Mouse (Mus musculus) ES-Bruce4 (cell line): ENCODE results near the gene Tesk1. TPM values are rescaled to one million over a fixed set of nuclear protein-coding genes. Genes with fewer than 3 reads are reported as not detected.

Experiments
- H3K27ac ChIP-seq: 2 replicates; pipeline ENCODE4 v1.5.1; 2012; ENCODE audit warnings: low read length, inconsistent platforms; ENCODE audit not compliant: insufficient read depth
- H3K27me3 ChIP-seq: 2 replicates; pipeline ENCODE4 v1.6.1; 2012; ENCODE audit warnings: mild to moderate bottlenecking, low read length, inconsistent platforms; ENCODE audit not compliant: control insufficient read depth, poor library complexity, insufficient read depth, severe bottlenecking
- H3K36me3 ChIP-seq: 2 replicates; pipeline ENCODE4 v1.6.1; 2012; ENCODE audit warnings: inconsistent platforms, mild to moderate bottlenecking, low read length, moderate library complexity; ENCODE audit not compliant: control insufficient read depth, poor library complexity, insufficient read depth, severe bottlenecking
- H3K4me1 ChIP-seq: one replicate; pipeline ENCODE4 v1.8.1; 2011; ENCODE audit warnings: low read length; ENCODE audit not compliant: control insufficient read depth, insufficient read depth
- H3K4me3 ChIP-seq: 2 replicates; pipeline ENCODE4 v1.5.1; 2011; ENCODE audit warnings: low read depth, mild to moderate bottlenecking, low read length
- H3K9ac ChIP-seq: 2 replicates; pipeline ENCODE4 v1.6.1; 2012; ENCODE audit warnings: low read depth, mild to moderate bottlenecking, inconsistent platforms; ENCODE audit not compliant: poor library complexity, severe bottlenecking
- H3K9me3 ChIP-seq: replicated peaks from 2 replicates; pipeline ENCODE4 v1.6.1; 2012; ENCODE audit warnings: mild to moderate bottlenecking, low read length, inconsistent platforms; ENCODE audit not compliant: control insufficient read depth, poor library complexity, insufficient read depth, severe bottlenecking
- CTCF ChIP-seq: IDR thresholded peaks from one replicate; pipeline ENCODE4 v1.8.1; 2011; ENCODE audit warnings: low read depth, low read length
- EP300 ChIP-seq: IDR thresholded peaks from 2 replicates; pipeline ENCODE4 v1.6.1; 2011; ENCODE audit warnings: low read depth, low read length; ENCODE audit not compliant: insufficient read depth
- POLR2A ChIP-seq: IDR thresholded peaks from one replicate; pipeline ENCODE4 v1.8.1; 2011; ENCODE audit warnings: low read length; ENCODE audit not compliant: insufficient read depth
- polyA plus RNA-seq: library from polyadenylated mRNA; stranded (reverse); fragments of >200 nt; gene quantifications from 2 replicates; pipeline ENCODE4 v1.2.4, GENCODE M21; 2011; ENCODE audit warnings: low read depth; ENCODE audit not compliant: missing spikeins, insufficient read depth, insufficient read length

Tesk1 gene
- polyA plus RNA-seq, 1 experiment = 12.6 TPM

GRCm38 (mm10) chr4:43398829-43399331, 42.9 kb upstream of the Tesk1 start:
- Histone ChIP-seq H3K27ac (peak overlapping the region; percentile 53), H3K9ac (no peak overlapping the region), H3K9me3 (no peaks in the 10 kb centered on the region), H3K36me3 (no peaks in the 10 kb centered on the region), H3K27me3 (no peaks in the 10 kb centered on the region), H3K4me3 (peak overlapping the region; percentile 10; the same call in 1 of the 2 replicates), H3K4me1 (peaks cover 7% of the 10 kb centered on the region)
- TF ChIP-seq EP300 = peak; percentile 62; the same call in 1 of the 2 replicates
- TF ChIP-seq POLR2A = no peak

- Histone ChIP-seq H3K9ac (no peak overlapping the region), H3K4me3 (peak overlapping the region; percentile 10; the same call in 1 of the 2 replicates), H3K36me3 (no peaks in the 10 kb centered on the region), H3K9me3 (no peaks in the 10 kb centered on the region), H3K27me3 (no peaks in the 10 kb centered on the region), H3K4me1 (peaks cover 7% of the 10 kb centered on the region), H3K27ac (no peak overlapping the region)
- TF ChIP-seq POLR2A = no peak
- TF ChIP-seq CTCF = no peak
- no peak for TF ChIP-seq EP300
Measured at GRCm38 (mm10) chr4:43399391-43400131, 42.2 kb upstream of the Tesk1 start.

GRCm38 (mm10) chr4:43400976-43401375, 40.8 kb upstream of the Tesk1 start:
- Histone ChIP-seq H3K4me3 (peak overlapping the region; percentile 10; the same call in 1 of the 2 replicates), H3K27ac (no peak overlapping the region), H3K9me3 (no peaks in the 10 kb centered on the region), H3K27me3 (no peaks in the 10 kb centered on the region), H3K4me1 (peaks cover 12% of the 10 kb centered on the region), H3K36me3 (no peaks in the 10 kb centered on the region), H3K9ac (0 out of 2 replicates have a peak overlapping the region, but pooled peaks have one; percentile 12)
- TF ChIP-seq POLR2A (no peak), CTCF (no peak), EP300 (no peak)

DNA sequence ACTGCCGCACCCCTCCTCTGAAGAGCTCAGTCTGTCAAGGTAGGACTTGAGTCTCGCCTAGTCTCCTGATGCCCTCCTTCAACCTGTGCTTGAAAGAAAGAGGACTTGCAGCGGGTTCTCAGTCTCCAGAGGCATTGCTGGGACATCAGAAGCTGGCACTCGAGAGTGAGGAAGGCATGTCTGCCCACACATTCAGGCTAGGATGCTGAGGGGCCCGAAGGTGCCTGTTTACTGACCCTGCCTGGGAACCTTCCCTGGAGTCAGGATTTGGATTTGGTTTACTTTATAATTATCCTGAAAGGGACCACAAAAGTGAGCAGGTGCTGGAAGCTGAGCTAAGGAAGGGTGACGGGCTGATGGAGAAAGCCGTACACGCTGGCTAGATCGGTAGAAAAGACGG, 40.3 kb upstream of the Tesk1 start:
- 0 out of 2 replicates have a peak overlapping the region, but pooled peaks have one; percentile 12 for H3K9ac ChIP-seq
- H3K4me1 ChIP-seq = peaks cover 12% of the 10 kb centered on the region
- TF ChIP-seq POLR2A = no peak
- TF ChIP-seq CTCF = no peak
- no peak for TF ChIP-seq EP300

DNA sequence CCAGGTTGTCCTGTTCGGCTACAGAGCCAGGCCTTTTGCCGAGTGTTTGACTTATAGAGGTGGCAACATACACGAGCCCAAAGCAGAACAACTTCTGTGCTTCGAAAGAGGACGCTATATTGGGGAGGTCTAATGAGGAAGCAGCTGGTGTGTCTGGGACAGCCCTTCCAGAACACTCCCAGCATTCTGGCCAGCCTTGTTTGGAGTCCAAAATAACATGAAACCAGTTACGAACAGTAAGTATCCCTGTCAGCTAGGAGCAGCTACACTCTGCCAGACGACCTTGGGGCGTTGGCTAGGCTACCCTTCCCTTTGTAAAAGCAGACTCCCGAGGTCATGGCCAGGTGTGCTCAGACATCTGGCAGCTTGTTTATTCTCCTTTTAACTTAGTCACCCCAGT, 39.5 kb upstream of the Tesk1 start:
- H3K27me3 ChIP-seq = no peaks in the 10 kb centered on the region
- H3K4me3 ChIP-seq = no peak overlapping the region
- TF ChIP-seq EP300 = peak; percentile 90
- TF ChIP-seq POLR2A = no peak
- H3K9ac ChIP-seq = no peak overlapping the region
- H3K4me1 ChIP-seq = peaks cover 12% of the 10 kb centered on the region
- peak overlapping the region; percentile 48; the same call in 1 of the 2 replicates for H3K27ac ChIP-seq
- H3K9me3 ChIP-seq = no peaks in the 10 kb centered on the region
- H3K36me3 ChIP-seq = no peaks in the 10 kb centered on the region

More for the DNA sequence above, 40.3 kb upstream of the Tesk1 start:
- Histone ChIP-seq H3K27ac (no peak overlapping the region), H3K36me3 (no peaks in the 10 kb centered on the region), H3K9me3 (no peaks in the 10 kb centered on the region), H3K4me3 (peak overlapping the region; percentile 10; the same call in 1 of the 2 replicates), H3K27me3 (no peaks in the 10 kb centered on the region)

GRCm38 (mm10) chr4:43404697-43405096, 37.0 kb upstream of the Tesk1 start:
- Histone ChIP-seq H3K27me3 (no peaks in the 10 kb centered on the region), H3K9me3 (no peaks in the 10 kb centered on the region), H3K9ac (no peak overlapping the region), H3K4me3 (0 out of 2 replicates have a peak overlapping the region, but pooled peaks have one; percentile 1), H3K36me3 (no peaks in the 10 kb centered on the region), H3K27ac (peak overlapping the region; percentile 40), H3K4me1 (peaks cover 9% of the 10 kb centered on the region)
- no peak for TF ChIP-seq CTCF
- 0 out of 2 replicates have a peak, but pooled peaks have one; percentile 35 for TF ChIP-seq EP300
- TF ChIP-seq POLR2A = no peak
